Mouse (Mus musculus) olfactory bulb, adult 2 months (tissue): ENCODE results near the gene Dach1.

Experiments
- CTCF ChIP-seq: fragments of 200-500 bp; IDR thresholded peaks from 2 replicates; pipeline ENCODE4 v1.5.1; 2012; ENCODE audit warnings: low read depth, mild to moderate bottlenecking, low read length, moderate library complexity; ENCODE audit not compliant: insufficient read depth
- POLR2A ChIP-seq: fragments of 200-500 bp; IDR thresholded peaks from 2 replicates; pipeline ENCODE4 v1.6.1; 2012; ENCODE audit warnings: mild to moderate bottlenecking, low read depth, low read length, moderate library complexity; ENCODE audit not compliant: insufficient read depth

GRCm38 (mm10) chr14:97774135-97774767 lies 395.3 kb downstream of the Dach1 start:
- TF ChIP-seq POLR2A = no peak
- TF ChIP-seq CTCF = no peak
